Mouse (Mus musculus) adrenal gland, postnatal 0 days (tissue): ENCODE measurements around the gene Bsph1. TPM values are rescaled to one million over a fixed set of nuclear protein-coding genes. Genes with fewer than 3 reads are reported as not detected.

Experiments used
- polyA plus RNA-seq: library from polyadenylated mRNA; unstranded; fragments of >200 nt; fragmentation: Nextera tagmentation; extraction: Ambion mirVana; gene quantifications from 2 replicates; pipeline ENCODE4 v1.2.1, GENCODE M21; 2015

Bsph1 gene
- polyA plus RNA-seq, result not detected in 2 replicates

GRCm38 (mm10) chr7:13450541-13450940 is at the start of gene Bsph1:
Bsph1 (plus strand) TSS chr7:13450841.

Other genes starting within 250 kb of the Bsph1 start
- gene Vmn1r89, start 237.8 kb upstream of the Bsph1 start, polyA plus RNA-seq, result not detected in 2 replicates
- gene Lig1, start 173.6 kb upstream of the Bsph1 start, polyA plus RNA-seq, result 30.4 and 36.7 TPM in 2 replicates
- 3.6 and 4.8 TPM in 2 replicates for gene Zswim9, start 172.1 kb upstream of the Bsph1 start, polyA plus RNA-seq
- gene Pla2g4c, start 126.2 kb upstream of the Bsph1 start, polyA plus RNA-seq, result 0.11 and 0.52 TPM in 2 replicates
- gene Cabp5, start 52.7 kb upstream of the Bsph1 start, polyA plus RNA-seq, result not detected in 2 replicates
- not detected in 2 replicates for gene Bsph2, start 120.2 kb downstream of the Bsph1 start, polyA plus RNA-seq
- gene Sult2a5, start 173.1 kb downstream of the Bsph1 start, polyA plus RNA-seq, result 0.28 TPM in 1 of 2 replicates, not detected in the other